Mouse (Mus musculus) yolk sac, embryonic 10.5 days (tissue): Measurements from ENCODE around the gene Cyfip1.

ENCODE experiments used
- DNase-seq: peaks from one replicate; pipeline ENCODE4 v3.0.0-alpha.2; 2017; ENCODE audit warnings: low spot score

Cyfip1 gene

DNA sequence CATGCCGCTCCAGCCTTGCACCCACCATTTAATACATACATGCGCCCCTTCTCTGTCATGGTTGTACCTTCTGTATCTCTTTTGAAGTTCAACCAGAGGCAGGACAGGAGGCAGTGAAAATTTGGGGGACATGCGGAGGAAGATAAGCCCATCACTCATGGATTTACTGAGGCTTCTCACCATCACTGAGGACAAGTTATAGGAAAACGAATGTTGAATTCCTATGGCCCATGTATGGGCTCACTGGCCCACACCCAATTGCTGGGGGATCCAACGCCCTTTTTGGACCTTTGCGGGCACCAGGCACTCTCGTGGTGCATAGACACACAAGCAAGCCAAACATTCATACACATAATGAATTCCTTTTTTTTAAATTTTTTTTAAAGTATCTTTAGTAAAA is at the start of gene Cyfip1:
TSS of gene Cyfip1 (plus strand) at position 301 of the 400 bp plus-strand sequence.
- no peak for DNase-seq

DNA sequence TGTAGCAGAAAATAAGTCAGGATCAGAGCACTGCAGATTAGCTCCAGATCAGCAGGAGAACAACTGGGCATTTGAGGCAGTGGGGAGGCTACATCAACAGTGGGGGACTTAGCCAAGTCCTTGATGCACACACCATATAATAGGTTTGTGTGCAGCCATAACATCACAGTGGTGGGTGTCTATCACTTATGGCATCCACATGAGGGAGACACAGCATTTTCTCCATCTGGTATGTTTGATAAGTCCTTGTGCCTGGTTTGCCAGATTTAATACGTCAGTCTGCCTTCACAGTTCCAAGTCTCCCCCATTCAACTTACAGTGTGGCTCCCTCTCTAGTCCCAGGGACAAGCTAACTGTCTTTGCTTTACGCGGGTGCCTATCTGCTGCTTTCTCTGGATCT is 49.3 kb upstream of the Cyfip1 start:
- DNase-seq = no peak

DNA sequence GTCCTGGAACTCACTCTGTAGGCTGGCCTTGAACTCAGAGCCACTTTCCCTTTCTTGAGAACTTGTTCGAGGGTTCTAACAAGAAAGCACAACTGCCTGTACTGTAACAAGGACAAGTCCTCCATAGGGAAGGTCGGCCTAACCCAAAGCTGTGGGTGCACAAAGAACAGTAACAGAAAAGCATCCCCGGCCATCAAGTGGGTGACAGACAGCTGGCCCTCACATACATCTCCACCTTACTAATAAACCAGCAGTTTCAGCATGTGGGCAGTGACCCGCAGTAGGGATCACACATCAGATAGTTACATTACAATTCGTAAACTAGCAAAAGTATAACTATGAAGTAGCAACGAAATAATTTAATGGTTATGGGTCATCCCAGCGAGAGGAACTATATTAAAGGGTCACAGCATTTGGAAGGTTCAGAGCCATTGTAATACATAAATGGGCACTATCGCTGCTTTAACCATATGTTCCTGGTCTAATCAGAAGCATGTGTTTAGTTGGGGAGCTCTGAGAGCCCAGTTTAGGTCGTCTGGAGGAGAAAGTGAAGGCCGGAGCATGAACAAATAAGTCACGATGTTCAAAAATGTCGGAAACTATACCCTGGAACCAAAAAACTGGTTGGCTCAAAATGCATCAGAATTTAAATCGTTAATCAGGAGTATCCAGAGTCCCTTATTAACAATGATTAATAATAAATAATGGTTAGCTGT is 48.2 kb upstream of the Cyfip1 start:
- no peak for DNase-seq

DNA sequence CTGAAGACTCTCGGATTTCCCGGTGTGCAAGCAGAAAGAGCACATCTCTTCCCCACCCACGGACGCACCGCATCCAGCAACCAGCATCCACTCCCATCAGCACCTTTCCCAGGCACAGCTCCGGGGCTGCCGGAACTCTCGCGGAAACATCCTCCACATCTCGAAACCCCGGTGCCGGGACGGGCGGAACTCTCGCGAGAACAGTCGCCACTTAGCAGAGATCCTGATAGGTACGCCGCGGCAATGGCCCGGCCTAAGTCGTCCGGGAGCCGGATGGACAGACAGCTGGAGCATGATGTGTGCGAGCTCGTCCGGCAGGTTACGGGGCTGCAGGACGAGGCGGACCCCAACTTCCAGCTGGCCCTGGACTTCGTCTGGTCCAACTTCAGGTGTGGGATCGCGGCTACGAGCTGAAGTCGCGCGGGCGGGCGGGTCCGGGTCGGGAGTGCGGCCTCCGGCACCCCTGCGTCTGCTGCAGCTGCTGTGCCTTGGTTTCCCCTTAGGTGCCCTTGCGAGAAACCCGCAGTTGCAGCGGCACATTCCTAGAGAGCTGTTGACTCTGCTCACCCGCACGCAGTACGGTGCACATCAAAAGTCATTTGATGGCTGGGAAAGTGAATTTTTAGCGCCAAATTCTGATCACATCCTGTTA is 47.5 kb upstream of the Cyfip1 start, which contains the start of gene Tubgcp5:
TSS of gene Tubgcp5 (plus strand) at position 203 of the 652 bp plus-strand sequence.
- peak; percentile 96 for DNase-seq

DNA sequence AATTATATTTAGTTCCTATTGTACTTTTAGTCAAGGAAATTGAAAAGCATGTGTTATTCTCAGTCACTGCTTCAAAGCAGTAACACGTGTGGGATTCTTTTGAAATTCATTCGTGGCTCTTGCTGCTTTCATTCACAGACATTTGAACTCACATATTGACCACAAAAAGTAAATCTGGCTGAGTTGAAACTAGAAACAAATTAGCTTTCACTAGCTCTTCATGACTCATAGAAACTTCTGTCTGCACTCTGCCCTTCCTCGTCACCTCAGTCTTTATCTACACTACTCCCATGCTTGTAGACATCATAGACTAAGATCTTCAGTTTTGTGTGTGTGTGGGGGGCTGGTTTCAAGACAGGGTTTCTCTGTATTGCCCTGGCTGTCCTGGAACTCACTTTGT is 41.6 kb upstream of the Cyfip1 start:
- no peak for DNase-seq

DNA sequence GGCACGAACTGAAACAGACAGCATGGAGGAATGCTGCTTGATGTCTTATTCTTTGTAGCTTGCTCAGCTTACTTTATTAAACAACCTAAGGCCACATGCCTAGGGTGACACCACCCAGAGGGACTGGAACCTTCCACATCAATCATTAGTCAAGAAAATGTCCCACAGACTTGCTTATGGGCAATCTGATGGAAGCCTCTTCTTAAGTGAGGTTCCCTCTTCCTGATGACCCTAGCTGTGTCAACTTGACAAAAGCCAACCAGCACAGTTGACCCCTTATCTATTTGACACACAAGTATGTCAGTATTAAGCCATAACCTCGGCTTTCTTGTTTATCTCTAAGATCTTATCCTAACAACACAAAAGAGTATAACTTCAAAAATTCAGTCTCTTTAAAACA is 31.6 kb upstream of the Cyfip1 start:
- no peak for DNase-seq

DNA sequence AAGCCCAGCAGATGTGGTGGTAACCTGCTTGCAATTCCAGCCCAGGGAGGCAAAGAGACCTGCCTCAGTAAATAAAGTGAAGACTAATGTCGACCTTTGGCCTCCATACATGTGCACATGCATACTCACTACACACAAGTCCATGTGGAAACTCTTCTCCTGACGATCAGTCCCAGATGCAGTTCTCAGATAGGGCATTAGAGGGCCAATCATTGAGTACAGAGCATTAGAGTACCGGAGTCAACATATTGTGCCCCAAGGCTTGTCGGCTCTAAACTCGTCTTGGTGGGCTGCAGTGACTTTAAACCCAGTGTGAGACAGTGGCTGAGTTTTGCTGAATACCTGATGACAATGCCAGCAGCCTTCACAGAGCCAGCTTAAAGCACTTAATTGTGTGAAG is 17.1 kb upstream of the Cyfip1 start:
- DNase-seq = no peak

DNA sequence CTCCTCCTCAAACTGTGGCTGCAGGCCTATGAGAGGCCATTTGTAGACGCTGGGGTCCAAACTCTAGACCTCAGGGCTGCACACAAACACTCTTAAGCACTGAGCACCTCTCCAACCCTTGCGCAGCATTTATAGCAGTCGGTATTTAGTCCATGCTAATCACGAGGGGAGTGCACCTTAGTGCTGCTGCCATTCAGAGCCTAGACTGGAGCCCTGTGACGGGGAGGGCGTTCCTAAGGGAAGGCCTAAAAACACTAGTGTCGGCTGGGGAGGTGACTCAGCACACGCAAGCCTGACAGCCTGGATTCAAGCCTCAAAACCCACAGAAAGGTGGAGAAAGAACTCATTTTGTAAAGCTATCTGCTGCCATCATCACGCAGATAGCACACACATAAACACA is 14.0 kb upstream of the Cyfip1 start:
- no peak for DNase-seq

DNA sequence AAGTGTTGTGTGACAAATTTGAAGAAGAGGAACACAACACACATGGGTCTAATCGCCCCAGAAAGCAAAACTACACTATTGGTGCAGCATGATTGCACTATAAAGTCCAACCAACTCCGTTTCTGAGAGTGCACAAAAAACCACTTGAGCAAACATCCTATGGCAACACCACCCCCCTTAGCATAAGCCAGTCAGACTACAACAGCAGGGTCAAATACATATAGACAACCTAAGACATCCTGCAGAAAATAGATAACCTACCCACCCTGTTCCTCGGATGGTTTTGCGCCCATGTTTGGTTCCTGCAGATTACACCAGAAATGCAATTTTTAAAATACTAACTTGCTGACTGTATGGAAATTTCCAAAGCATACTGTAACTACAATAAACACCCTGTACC is 4.7 kb upstream of the Cyfip1 start:
- no peak for DNase-seq

DNA sequence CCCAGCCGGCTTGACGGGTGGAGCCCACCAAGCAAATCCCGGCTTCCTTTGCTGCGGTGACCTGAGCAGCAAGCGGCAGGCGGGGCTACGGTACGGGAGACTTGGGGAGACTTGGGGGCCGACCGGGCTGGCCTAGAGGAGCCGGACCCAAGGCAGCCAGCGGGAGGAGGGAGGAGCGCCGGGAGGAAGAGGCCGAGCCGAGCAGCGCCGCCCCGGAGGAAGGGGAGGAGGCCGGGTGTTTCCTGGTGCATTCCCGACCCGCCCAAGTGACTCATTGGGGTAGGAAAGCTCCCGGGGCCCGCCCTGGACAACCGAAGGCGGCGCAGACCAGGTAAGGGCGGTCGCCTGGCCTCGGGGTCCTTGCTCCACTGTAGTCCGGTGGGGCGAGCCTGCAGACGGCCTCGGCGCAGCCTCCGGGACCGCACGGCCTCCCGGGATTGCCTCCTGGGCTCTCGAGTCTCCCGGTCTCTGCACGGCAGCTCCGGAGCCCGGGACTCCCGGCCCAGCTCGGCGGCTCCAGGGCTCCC is 495 bp downstream of the Cyfip1 start:
- peak; percentile 93 for DNase-seq

DNA sequence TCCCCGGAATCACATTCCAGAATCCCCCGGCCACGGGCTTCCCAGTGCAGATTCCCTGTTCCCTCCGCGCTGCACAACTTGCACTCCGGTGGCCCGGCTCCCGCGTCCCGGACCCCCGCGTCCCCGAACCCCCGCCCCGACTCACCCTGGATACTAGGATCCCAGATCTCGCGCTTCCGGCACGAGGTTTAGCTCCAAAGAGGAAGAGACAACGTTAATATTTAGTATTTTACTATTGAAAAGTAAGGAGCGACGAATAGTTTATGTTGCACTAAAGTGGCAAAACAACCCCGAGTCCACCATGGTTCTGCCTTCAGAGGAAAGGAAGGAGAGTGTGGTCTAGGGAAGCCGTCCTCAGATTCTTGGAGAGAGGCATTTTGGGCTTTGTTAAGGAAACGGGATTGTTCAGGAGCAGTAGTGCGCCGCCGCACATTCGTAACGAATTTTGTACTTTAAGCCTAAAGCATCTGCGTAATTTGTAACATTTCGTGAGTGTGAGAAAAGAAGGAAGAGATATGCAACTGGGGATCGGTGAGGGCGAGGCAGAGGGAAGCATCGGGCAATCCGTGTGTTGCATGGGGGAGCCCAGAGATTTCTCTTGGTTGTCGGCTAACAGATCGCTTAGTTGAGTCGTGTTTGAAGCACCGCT is 1.1 kb downstream of the Cyfip1 start:
- DNase-seq = no peak

DNA sequence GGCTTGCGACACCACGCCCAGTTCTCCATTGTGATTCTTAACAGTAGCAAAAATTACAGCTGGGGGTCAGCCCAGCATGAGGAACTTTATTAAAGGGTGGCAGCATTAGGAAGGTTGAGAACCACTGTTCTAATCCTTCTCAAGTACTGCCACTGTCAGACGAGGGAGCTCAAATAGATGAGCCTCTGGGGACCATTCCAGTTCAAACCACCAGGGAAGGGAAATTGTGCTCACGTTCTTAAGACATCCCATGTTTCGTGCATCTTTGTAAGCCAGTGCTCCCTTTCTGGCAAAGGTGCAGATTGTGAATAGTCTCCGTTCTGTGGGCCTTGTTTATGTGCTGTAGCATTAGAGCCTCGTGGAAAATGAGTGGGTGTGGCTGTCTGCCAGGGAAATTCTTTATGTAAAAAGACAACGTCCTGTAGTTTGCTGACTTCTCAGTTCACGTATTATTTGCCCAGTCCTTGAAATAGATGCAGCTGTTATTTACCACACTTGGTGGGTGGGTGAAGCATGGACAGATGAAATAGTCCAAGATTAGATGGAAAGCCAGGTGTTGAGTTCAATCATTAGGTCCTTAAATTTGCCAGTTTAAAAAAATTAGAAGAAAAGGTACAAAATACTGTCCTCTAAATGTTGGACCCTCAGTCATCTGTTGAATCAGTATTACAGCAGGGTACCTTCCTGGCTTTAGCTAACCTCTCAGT is 5.2 kb downstream of the Cyfip1 start:
- no peak for DNase-seq

DNA sequence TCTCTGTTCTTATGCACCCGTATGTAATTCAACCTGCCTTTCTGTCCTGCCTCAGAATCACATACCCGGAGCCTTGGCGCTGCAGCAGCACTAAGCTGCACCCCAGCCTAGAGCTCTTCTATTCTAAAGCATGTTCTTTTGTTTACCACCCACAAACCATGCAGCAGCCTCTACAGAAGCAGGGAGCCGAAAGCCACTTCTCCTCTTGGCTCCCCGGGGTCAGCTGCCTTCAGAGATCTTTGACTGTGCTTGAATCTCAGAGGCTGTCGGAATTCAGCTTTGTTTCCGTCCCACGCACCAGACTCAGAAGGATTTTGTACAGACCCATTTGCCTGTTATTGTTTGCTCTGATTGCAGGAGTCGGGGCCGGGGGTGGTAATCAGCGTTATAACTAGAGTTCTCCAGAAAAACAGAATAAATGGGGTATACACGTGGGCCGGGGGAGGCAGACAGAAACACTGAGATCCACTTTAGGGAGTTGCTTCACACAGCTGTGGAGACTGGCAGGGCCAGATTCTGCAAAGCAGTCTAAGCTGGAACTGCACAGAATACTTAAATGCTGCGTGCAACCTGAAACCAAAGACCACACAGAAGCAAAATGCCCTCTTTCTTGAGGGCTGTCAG is 8.5 kb downstream of the Cyfip1 start:
- DNase-seq = no peak

DNA sequence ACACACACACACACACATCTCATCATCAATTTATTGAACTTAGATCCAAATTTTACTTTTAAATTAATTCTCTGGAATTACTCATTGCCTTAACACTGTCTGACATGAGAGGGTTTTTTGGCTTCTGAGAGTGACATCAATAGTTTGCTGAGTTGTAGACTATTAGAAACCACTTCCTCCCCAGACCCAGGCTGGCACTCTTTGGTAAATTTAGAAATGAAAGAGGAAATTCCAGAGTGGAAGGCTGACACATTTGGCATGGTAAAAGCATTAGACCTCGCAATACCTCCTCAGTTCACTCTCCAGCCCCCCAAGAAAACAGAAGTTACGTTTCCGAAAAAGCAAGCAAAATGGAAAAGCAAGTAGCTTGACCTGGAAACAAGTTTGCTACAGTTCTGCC is 11.2 kb downstream of the Cyfip1 start:
- DNase-seq = no peak

DNA sequence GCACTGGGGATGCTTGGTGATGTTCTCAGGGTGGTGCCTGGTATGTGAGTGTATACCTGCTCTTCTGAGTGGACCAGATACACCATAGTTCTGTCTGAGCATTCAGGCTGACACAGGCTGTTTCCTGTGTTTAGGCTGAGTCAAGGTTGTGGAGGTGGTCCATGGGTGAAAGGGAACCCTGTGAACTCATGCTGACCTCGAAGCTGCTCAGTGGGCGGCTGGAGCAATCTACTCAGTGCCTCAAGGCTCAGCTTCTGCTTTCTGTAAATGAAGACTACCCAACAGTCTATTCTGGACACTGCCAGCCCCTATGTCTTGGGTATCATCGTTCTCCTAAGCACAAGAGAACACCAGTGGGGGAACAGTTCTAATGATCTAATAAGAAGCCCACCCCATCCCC is 14.1 kb downstream of the Cyfip1 start:
- no peak for DNase-seq

DNA sequence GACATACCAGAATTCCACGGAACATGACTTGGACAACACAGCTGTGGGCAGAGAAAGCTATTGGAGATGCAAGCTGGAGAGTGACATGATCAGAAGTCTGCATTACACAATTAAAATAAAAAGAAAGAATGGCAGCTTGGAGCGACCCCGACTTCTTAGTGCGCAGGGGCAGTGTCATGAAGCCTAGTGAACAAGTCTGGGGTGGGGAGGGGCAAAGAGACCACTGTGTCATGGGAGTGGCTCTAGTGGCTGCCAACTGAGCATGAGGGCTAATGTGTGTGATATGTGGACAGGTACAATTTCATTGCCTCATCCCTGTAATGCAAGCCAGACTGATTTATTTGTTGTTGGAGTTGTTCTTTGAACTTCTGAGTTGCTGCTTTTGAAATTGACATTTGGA is 15.2 kb downstream of the Cyfip1 start:
- no peak for DNase-seq

DNA sequence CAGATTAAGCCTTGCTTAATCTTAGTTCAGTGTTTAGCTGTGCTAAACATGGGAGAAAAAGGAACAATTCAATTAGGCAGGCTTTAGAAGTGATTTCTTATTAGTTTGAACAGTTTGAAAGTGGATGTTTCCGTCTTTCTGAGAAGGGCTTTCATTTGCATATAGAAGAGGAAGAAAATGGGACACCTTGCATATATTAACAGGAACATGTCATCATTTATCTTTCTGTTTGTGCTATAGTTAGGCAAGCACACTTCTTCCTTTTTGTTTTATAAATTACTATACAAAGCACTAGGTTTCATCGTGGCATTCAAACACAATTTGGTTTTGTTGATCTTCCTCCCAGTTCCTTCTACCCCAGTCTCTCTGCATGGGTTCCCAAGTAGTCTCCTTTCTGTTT is 16.2 kb downstream of the Cyfip1 start:
- DNase-seq = no peak

DNA sequence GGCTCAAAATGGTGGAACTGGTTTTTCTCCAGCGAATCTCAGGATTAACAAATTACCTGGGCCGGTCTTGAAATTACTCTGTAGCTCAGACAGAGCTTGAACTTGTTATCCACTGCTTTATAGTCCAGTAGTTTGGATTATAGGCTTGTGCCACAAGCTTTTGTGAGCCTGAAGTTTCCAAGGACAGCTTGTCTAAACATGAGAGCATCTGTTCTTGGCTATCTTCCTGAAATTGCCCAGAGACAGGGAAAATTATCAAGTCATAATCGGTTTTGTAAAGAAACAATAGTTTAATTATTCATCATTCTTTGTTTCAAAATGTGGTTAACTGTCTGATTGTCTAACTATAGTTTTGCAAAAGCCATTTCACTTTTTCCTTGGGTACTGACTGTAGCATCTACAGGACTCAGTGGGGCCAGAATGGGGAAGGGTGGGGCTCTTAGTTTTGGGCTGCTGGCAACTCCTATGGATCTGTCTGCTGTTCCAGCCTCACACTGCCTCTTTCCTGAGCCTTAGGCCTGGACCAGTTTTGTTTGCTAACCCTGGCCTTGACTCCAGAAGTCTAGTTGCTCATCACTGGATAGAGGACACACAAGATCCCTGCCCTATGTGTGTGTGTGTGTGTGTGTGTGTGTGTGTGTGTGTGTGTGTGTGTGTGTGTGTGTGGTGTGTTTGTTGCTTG is 17.4 kb downstream of the Cyfip1 start:
- no peak for DNase-seq

DNA sequence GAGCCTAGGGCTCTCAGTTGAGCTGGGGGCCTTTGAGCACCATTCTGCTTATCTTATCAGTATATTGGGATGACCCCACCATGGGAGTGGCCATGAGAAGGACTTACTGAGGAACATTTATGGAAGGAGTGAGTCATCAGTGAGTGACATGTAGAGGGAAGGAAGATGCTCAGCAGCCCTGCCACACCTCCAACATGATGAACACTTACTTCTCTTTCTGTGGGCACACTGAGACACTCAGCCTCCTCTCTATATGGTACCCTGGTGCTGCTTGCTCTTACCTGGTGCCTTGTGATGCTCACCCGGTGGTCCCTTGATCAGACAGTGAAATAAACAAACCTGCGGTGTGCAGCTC is 17.9 kb downstream of the Cyfip1 start:
- no peak for DNase-seq

DNA sequence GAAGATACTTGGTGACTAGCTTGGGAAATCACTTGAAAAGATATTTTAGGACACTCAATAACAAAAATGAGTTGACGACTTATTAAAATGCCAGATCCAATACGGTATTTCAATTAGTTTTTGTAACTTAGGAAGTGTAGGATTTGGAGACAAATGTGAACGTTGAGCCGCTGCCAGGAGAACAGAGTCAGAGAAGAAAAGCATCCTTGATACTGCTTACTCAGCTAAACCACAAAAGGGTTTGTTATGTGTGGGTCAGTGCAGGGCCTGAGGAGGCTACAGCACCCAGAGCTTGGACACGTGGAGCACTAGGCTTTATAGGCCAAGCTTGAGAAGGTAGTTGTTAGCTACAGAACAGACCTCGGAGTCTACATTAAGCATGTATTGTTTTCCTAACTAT is 18.4 kb downstream of the Cyfip1 start:
- DNase-seq = no peak

DNA sequence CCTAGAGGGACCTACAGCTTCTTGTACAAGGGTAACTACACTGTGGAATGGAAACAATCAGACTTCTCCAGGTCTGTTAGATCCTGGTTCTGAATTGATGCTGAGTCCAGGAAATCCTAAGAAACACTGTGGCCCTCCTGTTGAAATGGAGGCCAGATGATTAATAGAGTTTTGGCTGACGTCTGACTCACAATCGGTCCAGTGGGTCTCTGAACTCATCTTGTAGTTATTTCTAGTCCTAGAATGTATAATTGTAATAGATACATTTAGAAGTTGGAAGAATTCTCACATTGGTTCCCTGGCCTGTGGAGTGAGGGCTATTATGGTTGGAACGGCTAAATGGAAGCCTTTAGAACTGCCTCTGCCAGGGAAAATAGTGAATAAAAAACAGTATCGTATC is 19.6 kb downstream of the Cyfip1 start:
- no peak for DNase-seq

DNA sequence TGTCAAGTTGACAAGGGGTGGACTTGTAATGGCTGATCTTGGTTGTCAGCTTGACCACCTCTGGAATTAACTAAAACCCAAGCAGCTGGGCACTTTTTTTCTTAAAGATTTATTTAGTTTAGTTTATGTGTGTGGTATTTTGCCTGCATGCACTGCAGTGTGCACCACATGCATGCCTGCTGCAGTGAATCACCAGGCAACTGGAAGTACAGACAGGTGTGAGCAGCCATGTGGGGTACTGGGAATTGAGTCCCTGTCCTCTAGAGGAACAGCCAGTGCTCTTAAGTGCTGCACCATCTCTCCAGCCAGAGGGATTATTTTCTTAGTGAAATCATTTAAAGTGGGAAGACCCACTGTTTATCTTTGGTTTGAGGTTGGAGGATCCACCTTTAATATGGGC is 23.5 kb downstream of the Cyfip1 start:
- DNase-seq = no peak
